8 mouse cellular contexts compared by ENCODE assay signal in genomic region chr2:32319586-32320580, GRCm38 (mm10). TPM values are rescaled to one million over a fixed set of nuclear protein-coding genes. Genes with fewer than 3 reads are reported as not detected.
DNase-seq lines count a peak whose midpoint lies in the region.

No protein-coding gene starts in this region.

- peak; percentile 37 for DNase-seq in adrenal gland, postnatal 10 days
- DNase-seq in adrenal gland, adult 18-20 months (ENCODE audit: low spot score in 2 of 2), result no peak
- DNase-seq in right cerebral cortex, postnatal 14 days, result peak; percentile 5
- DNase-seq in right cerebral cortex, postnatal 10 days (ENCODE audit: low spot score in 2 of 2), result no peak
- DNase-seq in hindlimb bud, embryonic 11.5 days (ENCODE audit: extremely low spot score, low read depth, low spot score), result peak; percentile 78
- peak; percentile 43 for DNase-seq in yolk sac, embryonic 10.5 days (ENCODE audit: low spot score)
- no peak for DNase-seq in right cerebral cortex, adult 18-20 months
- no peak for DNase-seq in left cerebral cortex, postnatal 4 days

- intact Hi-C loops in left cerebral cortex, postnatal 4 days (cut with DNase I), result no loop called here

RNA-seq across cellular contexts. Expression of gene Swi5, which starts 32.0 kb away (rescaled TPM):
- 100 to 1,000 TPM; 248 to 255 TPM for total RNA-seq in adrenal gland, postnatal 10 days (2021)
- 100 to 1,000 TPM; 291 to 303 TPM for total RNA-seq in adrenal gland, adult 18-20 months (2021)
- 100 to 1,000 TPM; 228 to 230 TPM for total RNA-seq in left cerebral cortex, postnatal 4 days (2021)

RNA-seq across cellular contexts. Expression of gene Ciz1, which starts 32.2 kb away (rescaled TPM):
- 10 to 100 TPM; 49.0 to 63.5 TPM for total RNA-seq in adrenal gland, postnatal 10 days (2021)
- total RNA-seq in adrenal gland, adult 18-20 months (2021), result 10 to 100 TPM; 62.6 to 69.6 TPM
- total RNA-seq in left cerebral cortex, postnatal 4 days (2021), result 100 to 1,000 TPM in 1 of 2 experiments, 10 to 100 TPM in 1; 87.7 to 101 TPM

RNA-seq across cellular contexts. Expression of gene Golga2, which starts 32.7 kb away (rescaled TPM):
- 10 to 100 TPM; 62.1 to 77.3 TPM for total RNA-seq in adrenal gland, postnatal 10 days (2021)
- total RNA-seq in adrenal gland, adult 18-20 months (2021), result 10 to 100 TPM; 70.5 to 75.4 TPM
- total RNA-seq in left cerebral cortex, postnatal 4 days (2021), result 10 to 100 TPM; 75.6 to 81.7 TPM

RNA-seq across cellular contexts. Expression of gene Dnm1, which starts 33.3 kb away (rescaled TPM):
- 10 to 100 TPM; 15.8 to 23.8 TPM for total RNA-seq in adrenal gland, postnatal 10 days (2021)
- 10 to 100 TPM; 18.6 to 25.6 TPM for total RNA-seq in adrenal gland, adult 18-20 months (2021)
- 100 to 1,000 TPM; 241 to 308 TPM for total RNA-seq in left cerebral cortex, postnatal 4 days (2021)

RNA-seq across cellular contexts. Expression of gene Uck1, which starts 59.9 kb away (rescaled TPM):
- 100 to 1,000 TPM; 129 to 184 TPM for total RNA-seq in adrenal gland, postnatal 10 days (2021)
- total RNA-seq in adrenal gland, adult 18-20 months (2021), result 100 to 1,000 TPM; 125 to 144 TPM
- total RNA-seq in left cerebral cortex, postnatal 4 days (2021), result 10 to 100 TPM; 61.8 to 62.5 TPM

Comparison
In these comparisons a context has a peak if more than half of its experiments do, and no peak if none do; other contexts are left out.
1. DNase-seq: peak in adrenal gland, postnatal 10 days (single experiment), right cerebral cortex, postnatal 14 days (single experiment), hindlimb bud, embryonic 11.5 days (single experiment) and yolk sac, embryonic 10.5 days (single experiment); none in adrenal gland, adult 18-20 months (0 of 2), right cerebral cortex, postnatal 10 days (0 of 2), right cerebral cortex, adult 18-20 months (single experiment) and left cerebral cortex, postnatal 4 days (single experiment).